Mouse (Mus musculus) CH12.LX (cell line): ENCODE results near the gene Ptprd. TPM values are rescaled to one million over a fixed set of nuclear protein-coding genes. Genes with fewer than 3 reads are reported as not detected.

Experiments used
- DNase-seq: peaks from one replicate; pipeline ENCODE4 v3.0.0-alpha.2; 2013; ENCODE audit errors: extremely low read depth
- H3K27ac ChIP-seq: 2 replicates; pipeline ENCODE4 v1.5.1; 2012; ENCODE audit warnings: low read depth, mild to moderate bottlenecking, control low read depth, moderate library complexity; ENCODE audit not compliant: insufficient read depth
- H3K27me3 ChIP-seq: replicated peaks from 2 replicates; pipeline ENCODE3; 2012; ENCODE audit warnings: inconsistent platforms
- H3K36me3 ChIP-seq, 2 experiments: replicated peaks in 1 of 2; 2 replicates each; pipeline versions ENCODE3 to v1.6.1; 2012; ENCODE audit warnings: inconsistent platforms in 1 of 2, low read length in 1 of 2, mild to moderate bottlenecking in 1 of 2, mixed read lengths in 1 of 2, moderate library complexity in 1 of 2; ENCODE audit not compliant: control insufficient read depth in 1 of 2, insufficient read depth in 1 of 2
- H3K4me1 ChIP-seq, 2 experiments: 2 replicates each; pipeline ENCODE4 v1.6.1; 2012; ENCODE audit warnings: inconsistent platforms in 1 of 2, moderate library complexity in 1 of 2; ENCODE audit not compliant: insufficient read depth in 2 of 2, control insufficient read depth in 1 of 2
- H3K4me2 ChIP-seq: 2 replicates; pipeline ENCODE4 v1.6.1; 2012; ENCODE audit warnings: low read depth, mild to moderate bottlenecking, control low read depth; ENCODE audit not compliant: poor library complexity, insufficient read depth, severe bottlenecking
- H3K4me3 ChIP-seq, 3 experiments: fragments of 150-350 bp in 1 of 3; sonication (generic) in 1 of 3; replicated peaks in 1 of 3; 2 replicates each; pipeline versions ENCODE3 to v1.5.1; 2011 to 2012; ENCODE audit warnings: low read depth in 2 of 3, low read length in 2 of 3, mild to moderate bottlenecking in 2 of 3, moderate library complexity in 2 of 3, control low read depth in 1 of 3, improper control_type of control experiment in 1 of 3, inconsistent platforms in 1 of 3, mixed read lengths in 1 of 3; ENCODE audit not compliant: poor library complexity in 1 of 3
- H3K79me2 ChIP-seq: replicated peaks from 2 replicates; pipeline ENCODE4 v1.6.1; 2012; ENCODE audit warnings: mild to moderate bottlenecking, moderate library complexity; ENCODE audit not compliant: control insufficient read depth, poor library complexity, insufficient read depth, severe bottlenecking; ENCODE audit errors: extremely low read depth
- H3K9ac ChIP-seq: 2 replicates; pipeline ENCODE4 v1.6.1; 2012; ENCODE audit warnings: low read depth, mild to moderate bottlenecking, control low read depth, moderate library complexity; ENCODE audit not compliant: insufficient read depth
- H3K9me3 ChIP-seq: replicated peaks from 2 replicates; pipeline ENCODE3; 2012; ENCODE audit warnings: low read length, inconsistent platforms, mixed read lengths
- CHD1 ChIP-seq: IDR thresholded peaks from 2 replicates; pipeline ENCODE4 v1.6.1; 2012; ENCODE audit warnings: low read depth, low read length, improper control_type of control experiment, inconsistent platforms
- CTCF ChIP-seq, 2 experiments: IDR thresholded peaks in 1 of 2; conservative IDR thresholded peaks in 1 of 2; 2 replicates each; pipeline ENCODE4 v1.5.1; 2011 to 2012; ENCODE audit warnings: low read depth in 2 of 2, low read length in 2 of 2, improper control_type of control experiment in 1 of 2, inconsistent platforms in 1 of 2, mild to moderate bottlenecking in 1 of 2, moderate library complexity in 1 of 2
- E2F4 ChIP-seq: IDR thresholded peaks from 2 replicates; pipeline ENCODE4 v1.6.1; 2011; ENCODE audit warnings: low read depth, low read length, improper control_type of control experiment; ENCODE audit not compliant: insufficient replicate concordance
- ELF1 ChIP-seq: IDR thresholded peaks from 2 replicates; pipeline ENCODE4 v1.6.1; 2014; ENCODE audit warnings: low read depth, mild to moderate bottlenecking, inconsistent platforms, low read length, improper control_type of control experiment
- ETS1 ChIP-seq: conservative IDR thresholded peaks from 2 replicates; pipeline ENCODE4 v1.6.1; 2012; ENCODE audit warnings: low read depth, mild to moderate bottlenecking, inconsistent platforms, low read length, improper control_type of control experiment, moderate library complexity
- GABPA ChIP-seq: IDR thresholded peaks from 2 replicates; pipeline ENCODE4 v1.6.1; 2012; ENCODE audit warnings: low read depth, low read length, improper control_type of control experiment, inconsistent platforms; ENCODE audit not compliant: insufficient replicate concordance
- HCFC1 ChIP-seq: IDR thresholded peaks from 2 replicates; pipeline ENCODE4 v1.6.1; 2012; ENCODE audit warnings: low read depth, mild to moderate bottlenecking, inconsistent platforms, low read length, improper control_type of control experiment
- IRF4 ChIP-seq: IDR thresholded peaks from 2 replicates; pipeline ENCODE4 v1.6.1; 2014; ENCODE audit warnings: low read depth, mild to moderate bottlenecking, inconsistent platforms, low read length, improper control_type of control experiment
- JUN ChIP-seq: IDR thresholded peaks from 2 replicates; pipeline ENCODE4 v1.6.1; 2011; ENCODE audit warnings: low read depth, mild to moderate bottlenecking, low read length, improper control_type of control experiment, moderate library complexity; ENCODE audit not compliant: insufficient read depth
- JUND ChIP-seq: conservative IDR thresholded peaks from 2 replicates; pipeline ENCODE4 v1.6.1; 2011; ENCODE audit warnings: low read depth, low read length, improper control_type of control experiment
- KAT2A ChIP-seq: IDR thresholded peaks from 2 replicates; pipeline ENCODE4 v1.6.1; 2012; ENCODE audit warnings: low read length, improper control_type of control experiment, inconsistent platforms; ENCODE audit not compliant: insufficient replicate concordance
- MAFK ChIP-seq: IDR thresholded peaks from 2 replicates; pipeline ENCODE4 v1.6.1; 2011; ENCODE audit warnings: low read length, improper control_type of control experiment; ENCODE audit not compliant: insufficient replicate concordance
- MAX ChIP-seq: IDR thresholded peaks from 2 replicates; pipeline ENCODE4 v1.6.1; 2011; ENCODE audit warnings: low read length, improper control_type of control experiment
- MEF2A ChIP-seq: IDR thresholded peaks from 2 replicates; pipeline ENCODE4 v1.6.1; 2014; ENCODE audit warnings: low read depth, mild to moderate bottlenecking, inconsistent platforms, low read length, improper control_type of control experiment, borderline replicate concordance
- MXI1 ChIP-seq: IDR thresholded peaks from 2 replicates; pipeline ENCODE4 v1.6.1; 2011; ENCODE audit warnings: mild to moderate bottlenecking, low read depth, low read length, improper control_type of control experiment
- MYC ChIP-seq: IDR thresholded peaks from 2 replicates; pipeline ENCODE4 v1.6.1; 2011; ENCODE audit warnings: low read depth, mild to moderate bottlenecking, improper control_type of control experiment, low read length
- NELFE ChIP-seq: IDR thresholded peaks from 2 replicates; pipeline ENCODE4 v1.6.1; 2011; ENCODE audit warnings: low read depth, low read length, improper control_type of control experiment
- NRF1 ChIP-seq: IDR thresholded peaks from 2 replicates; pipeline ENCODE4 v1.6.1; 2014; ENCODE audit warnings: low read depth, mild to moderate bottlenecking, inconsistent platforms, low read length, improper control_type of control experiment, moderate library complexity
- POLR2A ChIP-seq: IDR thresholded peaks from 2 replicates; pipeline ENCODE4 v1.6.1; 2011; ENCODE audit warnings: low read depth, mild to moderate bottlenecking, improper control_type of control experiment, low read length
- POLR2AphosphoS2 ChIP-seq: IDR thresholded peaks from 2 replicates; pipeline ENCODE4 v1.6.1; 2011; ENCODE audit warnings: low read depth, low read length, improper control_type of control experiment
- RAD21 ChIP-seq: IDR thresholded peaks from 2 replicates; pipeline ENCODE4 v1.6.1; 2011; ENCODE audit warnings: low read depth, mild to moderate bottlenecking, low read length, improper control_type of control experiment, moderate library complexity
- RCOR1 ChIP-seq: conservative IDR thresholded peaks from 2 replicates; pipeline ENCODE4 v1.6.1; 2012; ENCODE audit warnings: low read depth, mild to moderate bottlenecking, inconsistent platforms, low read length, improper control_type of control experiment
- SIN3A ChIP-seq: IDR thresholded peaks from 2 replicates; pipeline ENCODE4 v1.6.1; 2012; ENCODE audit warnings: low read length, improper control_type of control experiment, inconsistent platforms
- SMC3 ChIP-seq: IDR thresholded peaks from 2 replicates; pipeline ENCODE4 v1.6.1; 2011; ENCODE audit warnings: low read depth, low read length, improper control_type of control experiment
- TBP ChIP-seq: conservative IDR thresholded peaks from 2 replicates; pipeline ENCODE4 v1.6.1; 2011; ENCODE audit warnings: low read depth, low read length, improper control_type of control experiment
- UBTF ChIP-seq: IDR thresholded peaks from 2 replicates; pipeline ENCODE4 v1.6.1; 2012; ENCODE audit warnings: low read depth, mild to moderate bottlenecking, inconsistent platforms, low read length, improper control_type of control experiment, moderate library complexity
- USF2 ChIP-seq: conservative IDR thresholded peaks from 2 replicates; pipeline ENCODE4 v1.6.1; 2011; ENCODE audit warnings: low read depth, low read length, improper control_type of control experiment
- ZMIZ1 ChIP-seq: IDR thresholded peaks from 2 replicates; pipeline ENCODE4 v1.6.1; 2012; ENCODE audit warnings: low read depth, mild to moderate bottlenecking, inconsistent platforms, low read length, improper control_type of control experiment
- ZNF384 ChIP-seq: IDR thresholded peaks from 2 replicates; pipeline ENCODE4 v1.6.1; 2012; ENCODE audit warnings: low read depth, low read length, improper control_type of control experiment, inconsistent platforms
- dilution Hi-C: fragments of 300-500 bp; cut with MboI; formaldehyde crosslinking; loops from 2 replicates; pipeline ENCODE4 v1.14.3; 2020; ENCODE audit warnings: low sequenced_read_pairs; ENCODE audit not compliant: extremely low pct_unique_long_range_greater_than_20kb, extremely low pct_ligation_motif_present
- in situ Hi-C: fragments of 300-500 bp; cut with MboI; formaldehyde crosslinking; loops from 3 replicates; pipeline ENCODE4 v1.14.3; 2019; ENCODE audit warnings: low sequenced_read_pairs, low pct_ligation_motif_present, low pct_unique_long_range_greater_than_20kb, mixed read lengths
- polyA plus RNA-seq: library from polyadenylated mRNA; unstranded; fragments of >175 nt; gene quantifications from 2 replicates; pipeline ENCODE4 v1.2.1, GENCODE M21; 2012; ENCODE audit warnings: low read depth; ENCODE audit not compliant: insufficient read length
- total RNA-seq, 2 experiments: library from RNA; depleted of rRNA; stranded (reverse); fragments of 300-350 nt in 1 of 2; fragments of >200 nt in 1 of 2; gene quantifications; 2 replicates each; pipeline ENCODE4 v1.2.3; 2012 to 2014

Ptprd gene
- total and polyA plus RNA-seq, 3 experiments = not detected

DNA sequence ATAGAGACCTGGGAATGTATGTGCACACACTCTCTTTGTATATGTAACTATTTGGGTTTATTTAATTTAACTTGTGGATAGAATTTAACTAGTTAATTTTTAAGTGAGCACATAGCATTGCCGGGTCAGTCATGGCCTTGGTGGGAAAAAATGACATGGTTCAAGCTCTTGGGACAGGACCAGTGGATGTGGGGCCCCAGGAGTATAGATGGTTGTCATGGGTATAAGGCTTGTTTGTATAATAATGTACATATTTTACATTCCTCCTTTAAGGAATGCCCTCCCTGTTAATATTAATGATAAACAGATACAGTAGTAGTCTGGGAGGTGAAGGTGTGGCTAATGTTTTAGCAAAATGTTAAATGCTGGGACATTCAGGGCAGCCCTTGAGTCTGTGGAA is 962.8 kb downstream of the Ptprd start:
- H3K4me2 ChIP-seq = no peak overlapping the region
- no peaks in the 10 kb centered on the region for H3K27me3 ChIP-seq
- peaks cover 16% of the 10 kb centered on the region for H3K9me3 ChIP-seq
- H3K27ac ChIP-seq = no peak overlapping the region
- no peak overlapping the region for H3K4me3 ChIP-seq
- H3K4me1 ChIP-seq = no peaks in the 10 kb centered on the region
- in situ Hi-C loops (no loop called here), dilution Hi-C loops (no loop called here)
- no peak for DNase-seq
- TF ChIP-seq MXI1 = no peak
- no peak for TF ChIP-seq KAT2A
- no peak for TF ChIP-seq CHD1
- TF ChIP-seq MAFK = no peak
- no peak for TF ChIP-seq MYC
- TF ChIP-seq GABPA = no peak
- TF ChIP-seq MEF2A = no peak
- TF ChIP-seq CTCF (conservative IDR thresholded peaks at IDR 0.05 in 1 of 2, IDR thresholded peaks at IDR 0.05 in 1 of 2; ENCODE audit: low read depth in 2 of 2, low read length in 2 of 2) = no peak
- no peak for TF ChIP-seq JUND
- TF ChIP-seq UBTF = no peak
- TF ChIP-seq HCFC1 = no peak
- no peak for TF ChIP-seq ELF1
- TF ChIP-seq POLR2A = no peak
- no peak for TF ChIP-seq TBP
- no peak for TF ChIP-seq E2F4
- TF ChIP-seq IRF4 = no peak
- no peak for TF ChIP-seq SIN3A
- TF ChIP-seq MAX = no peak
- no peak for TF ChIP-seq JUN
- no peak for TF ChIP-seq USF2
- no peak overlapping the region for H3K9ac ChIP-seq
- H3K36me3 ChIP-seq = no peaks in the 10 kb centered on the region
- no peaks in the 10 kb centered on the region for H3K79me2 ChIP-seq

DNA sequence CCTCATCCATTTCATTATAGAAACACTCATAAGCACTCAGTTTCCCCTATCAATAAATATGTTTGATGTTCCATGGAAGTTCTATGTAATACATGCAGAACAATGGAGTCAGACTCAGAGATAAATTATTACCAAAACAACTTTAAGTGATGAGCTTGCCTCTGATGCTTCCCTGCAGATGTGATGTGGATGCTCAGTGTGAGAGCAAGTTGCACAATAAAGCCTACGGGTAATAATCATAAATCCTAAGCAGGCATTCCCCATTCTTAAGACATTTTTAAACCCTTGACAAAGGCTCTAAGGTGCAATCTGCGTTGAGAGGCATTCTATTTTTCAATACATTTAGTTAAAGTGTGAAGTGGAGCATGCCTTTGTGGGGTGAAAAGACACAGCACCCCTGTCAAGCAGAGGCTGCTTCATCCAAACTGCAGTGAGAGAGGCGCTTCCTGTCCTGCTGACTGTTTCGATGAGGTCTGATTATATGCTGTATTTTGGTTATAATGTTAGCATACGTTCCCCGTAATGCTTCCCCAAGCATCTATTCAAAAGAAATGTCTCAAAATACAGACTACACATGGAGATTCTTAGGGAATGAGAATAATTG is 969.8 kb downstream of the Ptprd start:
- no peak for DNase-seq
- no peak overlapping the region for H3K9ac ChIP-seq
- H3K4me3 ChIP-seq = no peak overlapping the region
- TF ChIP-seq USF2 (no peak), POLR2AphosphoS2 (no peak), IRF4 (no peak), ZNF384 (no peak), RCOR1 (no peak), E2F4 (no peak), JUND (no peak), ELF1 (no peak), ETS1 (no peak), CHD1 (no peak), SMC3 (no peak), NELFE (no peak), SIN3A (no peak), NRF1 (no peak), ZMIZ1 (no peak), KAT2A (no peak), RAD21 (no peak), UBTF (no peak)
- dilution Hi-C loops (no loop called here), in situ Hi-C loops (no loop called here)
- H3K79me2 ChIP-seq = no peaks in the 10 kb centered on the region
- no peak overlapping the region for H3K27ac ChIP-seq
- no peak overlapping the region for H3K4me2 ChIP-seq
- H3K4me1 ChIP-seq = no peaks in the 10 kb centered on the region
- no peaks in the 10 kb centered on the region for H3K36me3 ChIP-seq
- H3K27me3 ChIP-seq = no peaks in the 10 kb centered on the region
- peaks cover 17% of the 10 kb centered on the region for H3K9me3 ChIP-seq
